ENCODE assay signal across 30 mouse cellular contexts in the genomic region with DNA sequence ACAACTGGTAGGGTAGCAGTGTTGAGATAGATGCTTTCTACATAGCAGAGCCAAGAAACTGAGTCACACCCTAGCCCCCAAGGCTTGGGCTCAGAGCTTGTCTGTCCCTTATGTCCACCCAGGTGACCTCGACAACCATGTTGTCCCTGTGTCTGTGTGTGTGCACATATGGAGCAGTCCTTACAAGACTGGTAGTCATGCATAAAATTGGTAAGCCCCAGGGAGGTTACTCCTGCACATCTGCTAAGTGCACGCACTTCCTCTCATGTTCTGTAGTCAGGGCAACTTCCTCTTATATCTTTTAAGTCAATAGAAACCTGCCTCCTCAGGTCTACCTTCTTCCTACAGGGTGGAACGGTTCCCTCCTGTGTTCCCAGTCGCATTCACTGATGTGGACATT. TPM values are rescaled to one million over a fixed set of nuclear protein-coding genes. Genes with fewer than 3 reads are reported as not detected.
DNase-seq lines count a peak whose midpoint lies in the region; ATAC-seq and TF ChIP-seq lines count a peak whose summit lies in the region.
"Had no signal": no experiment of that assay in that cellular context is flagged by ENCODE, and none has a peak within 500 bp of the region (broad histone marks: within the 10 kb centered on the region; RNA-seq: fewer than 3 reads in every experiment).

No protein-coding gene starts in this region.

- H3K36me3 ChIP-seq in lung, postnatal 0 days (ENCODE audit: insufficient read depth, low read length): no peaks in the 10 kb centered on the region
- H3K36me3 ChIP-seq in MEL (ENCODE audit: control insufficient read depth in 1 of 2, insufficient read depth in 2 of 2, low read length in 2 of 2): no peaks in the 10 kb centered on the region
- H3K36me3 ChIP-seq in hindbrain, embryonic 14.5 days (replicated peaks; ENCODE audit: control insufficient read depth, insufficient read depth): no peaks in the 10 kb centered on the region
- H3K36me3 ChIP-seq: embryonic facial prominence, embryonic 10.5 days; embryonic facial prominence, embryonic 15.5 days; heart, embryonic 12.5 days; hindbrain, embryonic 15.5 days; limb, embryonic 12.5 days; midbrain, embryonic 10.5 days; midbrain, embryonic 15.5 days had no signal

- TF ChIP-seq EP300 in lung, postnatal 0 days (IDR thresholded peaks at IDR 0.05): no peak
- TF ChIP-seq EP300 in MEL (IDR thresholded peaks at IDR 0.05; ENCODE audit: low read depth in 1 of 2, low read length in 2 of 2): no peak

- no peak for TF ChIP-seq RAD21 in MEL (IDR thresholded peaks at IDR 0.05; ENCODE audit: low read depth, low read length)

- no peak for TF ChIP-seq CTCF in lung, postnatal 0 days (IDR thresholded peaks at IDR 0.05)
- no peak for TF ChIP-seq CTCF in MEL (IDR thresholded peaks at IDR 0.05 in 2 of 3, conservative IDR thresholded peaks at IDR 0.05 in 1 of 3; ENCODE audit: control insufficient read depth in 1 of 3, insufficient read depth in 1 of 3, low read depth in 2 of 3, low read length in 3 of 3, poor library complexity in 1 of 3, severe bottlenecking in 1 of 3)

- ATAC-seq in lung, postnatal 0 days: no peak
- ATAC-seq in monocyte, adult 5-6 weeks (replicated peaks; ENCODE audit: insufficient number of reproducible peaks, low FRiP score, low TSS enrichment, poor library complexity, severe bottlenecking): 0 out of 2 replicates have a peak, but pooled peaks have one; percentile 46
- ATAC-seq in hindbrain, embryonic 14.5 days (ENCODE audit: low FRiP score): no peak
- ATAC-seq: CD4-positive, CD25-positive, alpha-beta regulatory T cell, adult 4 months; forebrain, embryonic 13.5 days; inflammation-experienced regulatory T-cells, adult 6 months; midbrain, embryonic 15.5 days had no signal

- H3K4me1 ChIP-seq in lung, postnatal 0 days (ENCODE audit: insufficient read depth, low read depth, low read length): 0 out of 2 replicates have a peak, but pooled peaks cover 4% of the 10 kb centered on the region
- no peaks in the 10 kb centered on the region for H3K4me1 ChIP-seq in MEL (ENCODE audit: control insufficient read depth in 1 of 2, insufficient read depth in 2 of 2, low read length in 2 of 2)
- no peaks in the 10 kb centered on the region for H3K4me1 ChIP-seq in hindbrain, embryonic 14.5 days (replicated peaks; ENCODE audit: control insufficient read depth, insufficient read depth, low read length)
- H3K4me1 ChIP-seq: embryonic facial prominence, embryonic 15.5 days; hindbrain, embryonic 15.5 days had no signal

- no peaks in the 10 kb centered on the region for H3K9me3 ChIP-seq in lung, postnatal 0 days (ENCODE audit: low read length)
- H3K9me3 ChIP-seq in MEL (replicated peaks; ENCODE audit: insufficient read depth, low read length): no peaks in the 10 kb centered on the region
- H3K9me3 ChIP-seq in hindbrain, embryonic 14.5 days (ENCODE audit: control insufficient read depth, low read length): no peaks in the 10 kb centered on the region
- H3K9me3 ChIP-seq: embryonic facial prominence, embryonic 10.5 days; embryonic facial prominence, embryonic 15.5 days; forebrain, embryonic 13.5 days; heart, embryonic 12.5 days; hindbrain, embryonic 15.5 days; limb, embryonic 12.5 days; midbrain, embryonic 10.5 days; midbrain, embryonic 15.5 days had no signal

- no peaks in the 10 kb centered on the region for H3K27me3 ChIP-seq in lung, postnatal 0 days (replicated peaks; ENCODE audit: insufficient read depth, low read length)
- no peaks in the 10 kb centered on the region for H3K27me3 ChIP-seq in MEL (ENCODE audit: control insufficient read depth in 1 of 2, insufficient read depth in 2 of 2, low read length in 2 of 2)
- no peaks in the 10 kb centered on the region for H3K27me3 ChIP-seq in hindbrain, embryonic 14.5 days (ENCODE audit: control insufficient read depth, insufficient read depth, low read length)
- H3K27me3 ChIP-seq: embryonic facial prominence, embryonic 15.5 days; forebrain, embryonic 13.5 days; heart, embryonic 12.5 days; hindbrain, embryonic 15.5 days; limb, embryonic 12.5 days; midbrain, embryonic 15.5 days had no signal

- peak; percentile 10 for DNase-seq in lung, postnatal 25 days (ENCODE audit: low spot score)
- no peak for DNase-seq in lung, postnatal 0 days (ENCODE audit: low spot score)
- DNase-seq in MEL (ENCODE audit: low read depth, low spot score): peak; percentile 37
- no peak for DNase-seq in left cerebral cortex, postnatal 4 days
- DNase-seq in frontal cortex, postnatal 14 days (ENCODE audit: low spot score in 2 of 2): no peak
- DNase-seq in hindbrain, embryonic 14.5 days (ENCODE audit: low spot score): no peak
- DNase-seq: adrenal gland, adult 8-10 months; cerebellum, adult 8-10 months; cerebellum, postnatal 25 days; gastrocnemius, postnatal 25 days; heart, adult 18-20 months; heart, postnatal 4 days; kidney, adult 11 months; kidney, postnatal 14 days; layer of hippocampus, adult 9-11 months; right cerebral cortex, postnatal 14 days; thymus, postnatal 14 days had no signal

- TF ChIP-seq POLR2A in MEL (IDR thresholded peaks at IDR 0.05; ENCODE audit: control insufficient read depth in 1 of 2, insufficient read depth in 1 of 2, low read depth in 1 of 2, low read length in 2 of 2, poor library complexity in 1 of 2): no peak

- 60% methylated on average over 4 of the region's 4 CpGs for WGBS in lung, postnatal 0 days
- 76% methylated on average over 4 of the region's 4 CpGs for whole genome bisulfite sequencing in hindbrain, embryonic 14.5 days

- intact Hi-C loops in left cerebral cortex, postnatal 4 days (cut with DNase I): no loop called here

- H3K4me3 ChIP-seq in lung, postnatal 0 days (ENCODE audit: low read depth, low read length): no peak overlapping the region
- no peak overlapping the region for H3K4me3 ChIP-seq in MEL (ENCODE audit: control insufficient read depth in 1 of 2, insufficient read depth in 1 of 2, low read depth in 2 of 2, low read length in 2 of 2)
- no peak overlapping the region for H3K4me3 ChIP-seq in hindbrain, embryonic 14.5 days (replicated peaks; ENCODE audit: low read length)
- H3K4me3 ChIP-seq: embryonic facial prominence, embryonic 10.5 days; embryonic facial prominence, embryonic 15.5 days; forebrain, embryonic 13.5 days; heart, embryonic 12.5 days; hindbrain, embryonic 15.5 days; limb, embryonic 12.5 days; midbrain, embryonic 10.5 days; midbrain, embryonic 15.5 days had no signal

- no peak overlapping the region for H3K9ac ChIP-seq in lung, postnatal 0 days (replicated peaks; ENCODE audit: low read depth)
- no peak overlapping the region for H3K9ac ChIP-seq in MEL (ENCODE audit: control insufficient read depth, low read depth, low read length, poor library complexity, severe bottlenecking)
- no peak overlapping the region for H3K9ac ChIP-seq in hindbrain, embryonic 14.5 days
- H3K9ac ChIP-seq: embryonic facial prominence, embryonic 15.5 days; forebrain, embryonic 13.5 days; heart, embryonic 12.5 days; hindbrain, embryonic 15.5 days; limb, embryonic 12.5 days; midbrain, embryonic 15.5 days had no signal

- H3K79me2 ChIP-seq in MEL (ENCODE audit: control insufficient read depth, insufficient read depth, low read length, poor library complexity): no peaks in the 10 kb centered on the region

- no peak overlapping the region for H3K27ac ChIP-seq in lung, postnatal 0 days (ENCODE audit: low read length)
- no peak overlapping the region for H3K27ac ChIP-seq in MEL (ENCODE audit: control insufficient read depth, low read depth, low read length)
- H3K27ac ChIP-seq in hindbrain, embryonic 14.5 days: no peak overlapping the region
- H3K27ac ChIP-seq: embryonic facial prominence, embryonic 10.5 days; embryonic facial prominence, embryonic 15.5 days; forebrain, embryonic 13.5 days; hindbrain, embryonic 15.5 days; limb, embryonic 12.5 days; macrophage; midbrain, embryonic 10.5 days; midbrain, embryonic 15.5 days had no signal

- H3K4me2 ChIP-seq in lung, postnatal 0 days (replicated peaks; ENCODE audit: low read depth, low read length): no peak overlapping the region
- H3K4me2 ChIP-seq in hindbrain, embryonic 14.5 days (replicated peaks): no peak overlapping the region
- H3K4me2 ChIP-seq: embryonic facial prominence, embryonic 15.5 days; forebrain, embryonic 13.5 days; heart, embryonic 12.5 days; hindbrain, embryonic 15.5 days; limb, embryonic 12.5 days; midbrain, embryonic 15.5 days had no signal

TF ChIP-seq in MEL, 35 proteins besides CTCF, POLR2A, EP300 and RAD21:
- no peak for TF ChIP-seq ETS1 (IDR thresholded peaks at IDR 0.05; ENCODE audit: low read depth, low read length)
TF ChIP-seq in MEL: peak in this region for 0.

RNA-seq across cellular contexts. Expression of a gene that starts 54.0 kb away (rescaled TPM):
- polyA plus RNA-seq in lung, postnatal 0 days (2015; fragmentation: Nextera tagmentation; extraction: Ambion mirVana): 10.7 and 12.5 TPM in 2 replicates
- total RNA-seq in MEL (2012; rRNA removed): 13.8 and 15.1 TPM in 2 replicates
- 10 to 100 TPM in 1 of 2 experiments, not detected in 1; 16.5 TPM for polyA plus RNA-seq in MEL (2012; ENCODE audit: insufficient read depth in 1 of 2, insufficient read length in 2 of 2, low read depth in 1 of 2, low replicate concordance in 2 of 2, missing spikeins in 1 of 2)
- 3.0 to 10.3 TPM (median 8.4 TPM) in 3 replicates for total RNA-seq in monocyte, adult 5-6 weeks (2017)
- total RNA-seq in left cerebral cortex, postnatal 4 days (2021): 10 to 100 TPM; 11.2 to 11.8 TPM
- polyA plus RNA-seq in hindbrain, embryonic 14.5 days (2014; fragmentation: Nextera tagmentation; extraction: Ambion mirVana): 14.5 and 16.3 TPM in 2 replicates
- polyA plus RNA-seq: small intestine, adult 2 months had no signal

RNA-seq across cellular contexts. Expression of a gene that starts 54.1 kb away (rescaled TPM):
- polyA plus RNA-seq in lung, postnatal 0 days (2015; fragmentation: Nextera tagmentation; extraction: Ambion mirVana): 646 and 687 TPM in 2 replicates
- 164 and 220 TPM in 2 replicates for total RNA-seq in MEL (2012; rRNA removed)
- 100 to 1,000 TPM in 1 of 2 experiments, not detected in 1; 149 TPM for polyA plus RNA-seq in MEL (2012; ENCODE audit: insufficient read depth in 1 of 2, insufficient read length in 2 of 2, low read depth in 1 of 2, low replicate concordance in 2 of 2, missing spikeins in 1 of 2)
- total RNA-seq in monocyte, adult 5-6 weeks (2017): 183 to 239 TPM (median 190 TPM) in 3 replicates
- 100 to 1,000 TPM; 335 to 344 TPM for total RNA-seq in left cerebral cortex, postnatal 4 days (2021)
- 1,408 and 1,660 TPM in 2 replicates for polyA plus RNA-seq in hindbrain, embryonic 14.5 days (2014; fragmentation: Nextera tagmentation; extraction: Ambion mirVana)

Comparison
In these comparisons a context has a peak if more than half of its experiments do, and no peak if none do; other contexts are left out.
1. DNase-seq: peak in lung, postnatal 25 days (single experiment) and MEL (single experiment); none in lung, postnatal 0 days (single experiment), left cerebral cortex, postnatal 4 days (single experiment), frontal cortex, postnatal 14 days (0 of 2) and hindbrain, embryonic 14.5 days (single experiment).